Mouse (Mus musculus) ES-E14 (cell line): Measurements from ENCODE around the gene Pld4.

Experiments
- CHD2 ChIP-seq: IDR thresholded peaks from 2 replicates; pipeline ENCODE4 v1.6.1; 2014; ENCODE audit warnings: mild to moderate bottlenecking, low read depth, low read length, inconsistent platforms
- MAFK ChIP-seq: IDR thresholded peaks from 2 replicates; pipeline ENCODE4 v1.6.1; 2014; ENCODE audit warnings: mild to moderate bottlenecking, low read depth, low read length, inconsistent platforms; ENCODE audit not compliant: insufficient read depth

- TF ChIP-seq CHD2 = no peak
- no peak for TF ChIP-seq MAFK
Observed at GRCm38 (mm10) chr12:112750976-112751375, 9.5 kb upstream of the Pld4 start.
